Mouse (Mus musculus): ENCODE results near the gene Smyd1. TPM values are rescaled to one million over a fixed set of nuclear protein-coding genes. Genes with fewer than 3 reads are reported as not detected.

Smyd1 gene
- polyA plus RNA-seq, 1 experiment = not detected

GRCm38 (mm10) chr6:71298751-71299150 is 23.3 kb downstream of the Smyd1 start:
- no peaks in the 10 kb centered on the region for H3K4me1 ChIP-seq (ENCODE audit: control insufficient read depth, insufficient read depth, low read length)
- TF ChIP-seq POLR2A (IDR thresholded peaks at IDR 0.05; ENCODE audit: insufficient read depth, low read depth, low read length) (no peak), CTCF (IDR thresholded peaks at IDR 0.05; ENCODE audit: insufficient read depth, low read depth, low read length) (no peak)
- WGBS = 49% methylated on average over 3 of the region's 3 CpGs
- H3K27ac ChIP-seq (ENCODE audit: insufficient read depth, low read depth, low read length) = no peak overlapping the region
- no peak overlapping the region for H3K4me3 ChIP-seq (ENCODE audit: insufficient read depth, low read depth, low read length)

GRCm38 (mm10) chr6:71298051-71298450 is 24.0 kb downstream of the Smyd1 start:
- Histone ChIP-seq H3K4me1 (ENCODE audit: control insufficient read depth, insufficient read depth, low read length) (no peaks in the 10 kb centered on the region), H3K27ac (ENCODE audit: insufficient read depth, low read depth, low read length) (no peak overlapping the region), H3K4me3 (ENCODE audit: insufficient read depth, low read depth, low read length) (no peak overlapping the region)
- no peak for TF ChIP-seq CTCF (IDR thresholded peaks at IDR 0.05; ENCODE audit: insufficient read depth, low read depth, low read length)
- TF ChIP-seq POLR2A (IDR thresholded peaks at IDR 0.05; ENCODE audit: insufficient read depth, low read depth, low read length) = no peak
- 71% methylated on average over 2 of the region's 2 CpGs for WGBS

- WGBS = 78% methylated on average over 6 of the region's 6 CpGs
- Histone ChIP-seq H3K27ac (ENCODE audit: insufficient read depth, low read depth, low read length) (no peak overlapping the region), H3K4me3 (ENCODE audit: insufficient read depth, low read depth, low read length) (no peak overlapping the region), H3K4me1 (ENCODE audit: control insufficient read depth, insufficient read depth, low read length) (no peaks in the 10 kb centered on the region)
- TF ChIP-seq CTCF (IDR thresholded peaks at IDR 0.05; ENCODE audit: insufficient read depth, low read depth, low read length) (no peak), POLR2A (IDR thresholded peaks at IDR 0.05; ENCODE audit: insufficient read depth, low read depth, low read length) (no peak)
Observed at GRCm38 (mm10) chr6:71295303-71295702, 26.7 kb downstream of the Smyd1 start.

- 88% methylated on average over 14 of the region's 14 CpGs for WGBS
- H3K27ac ChIP-seq (ENCODE audit: insufficient read depth, low read depth, low read length) = no peak overlapping the region
- no peaks in the 10 kb centered on the region for H3K4me1 ChIP-seq (ENCODE audit: control insufficient read depth, insufficient read depth, low read length)
- no peak overlapping the region for H3K4me3 ChIP-seq (ENCODE audit: insufficient read depth, low read depth, low read length)
- TF ChIP-seq POLR2A (IDR thresholded peaks at IDR 0.05; ENCODE audit: insufficient read depth, low read depth, low read length) (no peak), CTCF (IDR thresholded peaks at IDR 0.05; ENCODE audit: insufficient read depth, low read depth, low read length) (no peak)
Observed at GRCm38 (mm10) chr6:71293509-71293908, 28.5 kb downstream of the Smyd1 start.

- Histone ChIP-seq H3K4me3 (ENCODE audit: insufficient read depth, low read depth, low read length) (no peak overlapping the region), H3K27ac (ENCODE audit: insufficient read depth, low read depth, low read length) (no peak overlapping the region), H3K4me1 (ENCODE audit: control insufficient read depth, insufficient read depth, low read length) (no peaks in the 10 kb centered on the region)
- 30% methylated on average over 1 of the region's 1 CpGs for WGBS
- TF ChIP-seq CTCF (IDR thresholded peaks at IDR 0.05; ENCODE audit: insufficient read depth, low read depth, low read length) = no peak
- no peak for TF ChIP-seq POLR2A (IDR thresholded peaks at IDR 0.05; ENCODE audit: insufficient read depth, low read depth, low read length)
Observed at GRCm38 (mm10) chr6:71279418-71279817, 42.6 kb downstream of the Smyd1 start.

GRCm38 (mm10) chr6:71274621-71275020 is 47.4 kb downstream of the Smyd1 start:
- TF ChIP-seq POLR2A (IDR thresholded peaks at IDR 0.05; ENCODE audit: insufficient read depth, low read depth, low read length) (no peak), CTCF (IDR thresholded peaks at IDR 0.05; ENCODE audit: insufficient read depth, low read depth, low read length) (no peak)
- WGBS = 92% methylated on average over 1 of the region's 1 CpGs
- H3K27ac ChIP-seq (ENCODE audit: insufficient read depth, low read depth, low read length) = no peak overlapping the region
- no peaks in the 10 kb centered on the region for H3K4me1 ChIP-seq (ENCODE audit: control insufficient read depth, insufficient read depth, low read length)
- H3K4me3 ChIP-seq (ENCODE audit: insufficient read depth, low read depth, low read length) = no peak overlapping the region

- 97% methylated on average over 1 of the region's 1 CpGs for WGBS
- Histone ChIP-seq H3K4me3 (ENCODE audit: insufficient read depth, low read depth, low read length) (no peak overlapping the region), H3K27ac (ENCODE audit: insufficient read depth, low read depth, low read length) (no peak overlapping the region), H3K4me1 (ENCODE audit: control insufficient read depth, insufficient read depth, low read length) (no peaks in the 10 kb centered on the region)
- TF ChIP-seq CTCF (IDR thresholded peaks at IDR 0.05; ENCODE audit: insufficient read depth, low read depth, low read length) (no peak), POLR2A (IDR thresholded peaks at IDR 0.05; ENCODE audit: insufficient read depth, low read depth, low read length) (no peak)
Observed at GRCm38 (mm10) chr6:71273715-71274114, 48.3 kb downstream of the Smyd1 start.

GRCm38 (mm10) chr6:71272316-71272741 is 49.7 kb downstream of the Smyd1 start:
- WGBS = 1% methylated on average over 11 of the region's 11 CpGs
- TF ChIP-seq CTCF (IDR thresholded peaks at IDR 0.05; ENCODE audit: insufficient read depth, low read depth, low read length) = no peak
- no peak for TF ChIP-seq POLR2A (IDR thresholded peaks at IDR 0.05; ENCODE audit: insufficient read depth, low read depth, low read length)
- H3K27ac ChIP-seq (ENCODE audit: insufficient read depth, low read depth, low read length) = peak overlapping the region; percentile 97
- no peaks in the 10 kb centered on the region for H3K4me1 ChIP-seq (ENCODE audit: control insufficient read depth, insufficient read depth, low read length)
- peak overlapping the region; percentile 98 for H3K4me3 ChIP-seq (ENCODE audit: insufficient read depth, low read depth, low read length)

- WGBS = under 1% methylated on average over 83 of the region's 84 CpGs
- H3K4me3 ChIP-seq (ENCODE audit: insufficient read depth, low read depth, low read length) = peak within 1 kb of the TSS; percentile 98
- H3K27ac ChIP-seq (ENCODE audit: insufficient read depth, low read depth, low read length) = peak within 1 kb of the TSS; percentile 97
- no peaks in the 10 kb centered on the region for H3K4me1 ChIP-seq (ENCODE audit: control insufficient read depth, insufficient read depth, low read length)
- TF ChIP-seq POLR2A (IDR thresholded peaks at IDR 0.05; ENCODE audit: insufficient read depth, low read depth, low read length) (peak; percentile 41; the same call in 1 of the 2 replicates), CTCF (IDR thresholded peaks at IDR 0.05; ENCODE audit: insufficient read depth, low read depth, low read length) (no peak)
Observed at GRCm38 (mm10) chr6:71271389-71272315, 50.4 kb downstream of the Smyd1 start, which contains the start of gene Krcc1. Gene Krcc1 (plus strand): TSS chr6:71271677.
